Mouse (Mus musculus) cerebellum, postnatal 14 days (tissue): ENCODE data around the gene Gng10.

Experiments
- DNase-seq, 2 experiments: peaks; one replicate each; pipeline ENCODE4 v3.0.0; 2021; ENCODE audit warnings: mixed read lengths in 2 of 2

The Gng10 gene

GRCm38 (mm10) chr4:59016922-59017321 lies 18.0 kb upstream of the Gng10 start:
- no peak for DNase-seq

- DNase-seq, result peak; percentile 41 to 58
Measured at GRCm38 (mm10) chr4:59034325-59034917, 467 bp upstream of the Gng10 start.

- peak in 1 of 2 experiments; percentile 17 for DNase-seq
Measured at GRCm38 (mm10) chr4:59035786-59036350, 980 bp downstream of the Gng10 start.

GRCm38 (mm10) chr4:59036490-59037127 lies 1.7 kb downstream of the Gng10 start:
- peak; percentile 84 to 88 for DNase-seq

- no peak for DNase-seq
Measured at GRCm38 (mm10) chr4:59037525-59037924, 2.6 kb downstream of the Gng10 start.

GRCm38 (mm10) chr4:59040397-59041287 lies 5.8 kb downstream of the Gng10 start:
- no peak for DNase-seq

GRCm38 (mm10) chr4:59043074-59043473 lies 8.2 kb downstream of the Gng10 start:
- no peak for DNase-seq

- no peak for DNase-seq
Measured at GRCm38 (mm10) chr4:59043891-59044290, 9.0 kb downstream of the Gng10 start.

- no peak for DNase-seq
Measured at GRCm38 (mm10) chr4:59047222-59047621, 12.3 kb downstream of the Gng10 start.

GRCm38 (mm10) chr4:59051081-59051480 lies 16.2 kb downstream of the Gng10 start:
- DNase-seq, result no peak

- DNase-seq, result no peak
Measured at GRCm38 (mm10) chr4:59057929-59058328, 23.0 kb downstream of the Gng10 start.

GRCm38 (mm10) chr4:59062526-59062925 lies 27.6 kb downstream of the Gng10 start:
- no peak for DNase-seq

- DNase-seq, result no peak
Measured at GRCm38 (mm10) chr4:59069276-59069675, 34.4 kb downstream of the Gng10 start.

- no peak for DNase-seq
Measured at GRCm38 (mm10) chr4:59083430-59083829, 48.5 kb downstream of the Gng10 start.

- no peak for DNase-seq
Measured at GRCm38 (mm10) chr4:59089391-59089790, 54.5 kb downstream of the Gng10 start.
